Mouse (Mus musculus): Measurements from ENCODE around the gene Rab6b. TPM values are rescaled to one million over a fixed set of nuclear protein-coding genes. Genes with fewer than 3 reads are reported as not detected.
A peak's percentile ranks its signal among the peaks of the same experiment; 100 is the strongest.

Rab6b gene
- polyA plus RNA-seq, 1 experiment = 328 TPM

- no peak overlapping the region for H3K27ac ChIP-seq (ENCODE audit: insufficient read depth, low read length)
- H3K4me3 ChIP-seq (ENCODE audit: insufficient read depth, low read length) = no peak overlapping the region
- TF ChIP-seq POLR2A (IDR thresholded peaks at IDR 0.05; ENCODE audit: extremely low read depth, insufficient read depth, low read length) (no peak), CTCF (IDR thresholded peaks at IDR 0.05; ENCODE audit: extremely low read depth, insufficient read depth, low read length) (no peak)
- peaks cover 25% of the 10 kb centered on the region for H3K4me1 ChIP-seq (ENCODE audit: control insufficient read depth, insufficient read depth, low read length)
These were observed 23.0 kb downstream of the Rab6b start for GRCm38 (mm10) chr9:103134450-103135030.

- Histone ChIP-seq H3K4me1 (ENCODE audit: control insufficient read depth, insufficient read depth, low read length) (peaks cover 23% of the 10 kb centered on the region), H3K4me3 (ENCODE audit: insufficient read depth, low read length) (no peak overlapping the region), H3K27ac (ENCODE audit: insufficient read depth, low read length) (peak overlapping the region; percentile 61; the same call in 1 of the 2 replicates)
- no peak for TF ChIP-seq POLR2A (IDR thresholded peaks at IDR 0.05; ENCODE audit: extremely low read depth, insufficient read depth, low read length)
- TF ChIP-seq CTCF (IDR thresholded peaks at IDR 0.05; ENCODE audit: extremely low read depth, insufficient read depth, low read length) = no peak
These were observed 27.9 kb downstream of the Rab6b start for GRCm38 (mm10) chr9:103139481-103139880.

- H3K4me1 ChIP-seq (ENCODE audit: control insufficient read depth, insufficient read depth, low read length) = peaks cover 25% of the 10 kb centered on the region
- TF ChIP-seq POLR2A (IDR thresholded peaks at IDR 0.05; ENCODE audit: extremely low read depth, insufficient read depth, low read length) (no peak), CTCF (IDR thresholded peaks at IDR 0.05; ENCODE audit: extremely low read depth, insufficient read depth, low read length) (no peak)
- H3K27ac ChIP-seq (ENCODE audit: insufficient read depth, low read length) = 0 out of 2 replicates have a peak overlapping the region, but pooled peaks have one; percentile 2
- H3K4me3 ChIP-seq (ENCODE audit: insufficient read depth, low read length) = no peak overlapping the region
These were observed 28.8 kb downstream of the Rab6b start for GRCm38 (mm10) chr9:103140384-103140783.

GRCm38 (mm10) chr9:103141266-103141665 is 29.7 kb downstream of the Rab6b start:
- H3K27ac ChIP-seq (ENCODE audit: insufficient read depth, low read length) = no peak overlapping the region
- H3K4me3 ChIP-seq (ENCODE audit: insufficient read depth, low read length) = no peak overlapping the region
- peaks cover 33% of the 10 kb centered on the region for H3K4me1 ChIP-seq (ENCODE audit: control insufficient read depth, insufficient read depth, low read length)
- TF ChIP-seq POLR2A (IDR thresholded peaks at IDR 0.05; ENCODE audit: extremely low read depth, insufficient read depth, low read length) (no peak), CTCF (IDR thresholded peaks at IDR 0.05; ENCODE audit: extremely low read depth, insufficient read depth, low read length) (no peak)

GRCm38 (mm10) chr9:103143881-103144280 is 32.3 kb downstream of the Rab6b start:
- Histone ChIP-seq H3K4me3 (ENCODE audit: insufficient read depth, low read length) (no peak overlapping the region), H3K27ac (ENCODE audit: insufficient read depth, low read length) (no peak overlapping the region), H3K4me1 (ENCODE audit: control insufficient read depth, insufficient read depth, low read length) (peaks cover 37% of the 10 kb centered on the region)
- no peak for TF ChIP-seq CTCF (IDR thresholded peaks at IDR 0.05; ENCODE audit: extremely low read depth, insufficient read depth, low read length)

- TF ChIP-seq CTCF (IDR thresholded peaks at IDR 0.05; ENCODE audit: extremely low read depth, insufficient read depth, low read length) (no peak), POLR2A (IDR thresholded peaks at IDR 0.05; ENCODE audit: extremely low read depth, insufficient read depth, low read length) (no peak)
- Histone ChIP-seq H3K4me3 (ENCODE audit: insufficient read depth, low read length) (no peak overlapping the region), H3K4me1 (ENCODE audit: control insufficient read depth, insufficient read depth, low read length) (peaks cover 33% of the 10 kb centered on the region), H3K27ac (ENCODE audit: insufficient read depth, low read length) (no peak overlapping the region)
These were observed 33.8 kb downstream of the Rab6b start for GRCm38 (mm10) chr9:103145351-103145750.

GRCm38 (mm10) chr9:103146257-103146656 is 34.7 kb downstream of the Rab6b start:
- no peak for TF ChIP-seq CTCF (IDR thresholded peaks at IDR 0.05; ENCODE audit: extremely low read depth, insufficient read depth, low read length)
- no peak for TF ChIP-seq POLR2A (IDR thresholded peaks at IDR 0.05; ENCODE audit: extremely low read depth, insufficient read depth, low read length)
- Histone ChIP-seq H3K4me3 (ENCODE audit: insufficient read depth, low read length) (no peak overlapping the region), H3K27ac (ENCODE audit: insufficient read depth, low read length) (0 out of 2 replicates have a peak overlapping the region, but pooled peaks have one; percentile 14), H3K4me1 (ENCODE audit: control insufficient read depth, insufficient read depth, low read length) (peaks cover 28% of the 10 kb centered on the region)

GRCm38 (mm10) chr9:103146703-103147102 is 35.1 kb downstream of the Rab6b start:
- no peak overlapping the region for H3K4me3 ChIP-seq (ENCODE audit: insufficient read depth, low read length)
- peaks cover 26% of the 10 kb centered on the region for H3K4me1 ChIP-seq (ENCODE audit: control insufficient read depth, insufficient read depth, low read length)
- TF ChIP-seq POLR2A (IDR thresholded peaks at IDR 0.05; ENCODE audit: extremely low read depth, insufficient read depth, low read length) = no peak
- no peak for TF ChIP-seq CTCF (IDR thresholded peaks at IDR 0.05; ENCODE audit: extremely low read depth, insufficient read depth, low read length)
- H3K27ac ChIP-seq (ENCODE audit: insufficient read depth, low read length) = no peak overlapping the region

- H3K27ac ChIP-seq (ENCODE audit: insufficient read depth, low read length) = no peak overlapping the region
- no peak overlapping the region for H3K4me3 ChIP-seq (ENCODE audit: insufficient read depth, low read length)
- peaks cover 26% of the 10 kb centered on the region for H3K4me1 ChIP-seq (ENCODE audit: control insufficient read depth, insufficient read depth, low read length)
- no peak for TF ChIP-seq CTCF (IDR thresholded peaks at IDR 0.05; ENCODE audit: extremely low read depth, insufficient read depth, low read length)
- TF ChIP-seq POLR2A (IDR thresholded peaks at IDR 0.05; ENCODE audit: extremely low read depth, insufficient read depth, low read length) = no peak
These were observed 35.5 kb downstream of the Rab6b start for GRCm38 (mm10) chr9:103147103-103147502.

GRCm38 (mm10) chr9:103149074-103149799 is 37.6 kb downstream of the Rab6b start:
- Histone ChIP-seq H3K4me3 (ENCODE audit: insufficient read depth, low read length) (no peak overlapping the region), H3K4me1 (ENCODE audit: control insufficient read depth, insufficient read depth, low read length) (peaks cover 21% of the 10 kb centered on the region), H3K27ac (ENCODE audit: insufficient read depth, low read length) (peak overlapping the region; percentile 10; the same call in 1 of the 2 replicates)
- TF ChIP-seq POLR2A (IDR thresholded peaks at IDR 0.05; ENCODE audit: extremely low read depth, insufficient read depth, low read length) (no peak), CTCF (IDR thresholded peaks at IDR 0.05; ENCODE audit: extremely low read depth, insufficient read depth, low read length) (no peak)

Measured in cortical plate, adult 2 months (tissue).